Mouse (Mus musculus): ENCODE results near the gene Aimp1. TPM values are rescaled to one million over a fixed set of nuclear protein-coding genes. Genes with fewer than 3 reads are reported as not detected.

Aimp1 gene
- polyA plus RNA-seq, 1 experiment from 2014 or later: 70.6 TPM

DNA sequence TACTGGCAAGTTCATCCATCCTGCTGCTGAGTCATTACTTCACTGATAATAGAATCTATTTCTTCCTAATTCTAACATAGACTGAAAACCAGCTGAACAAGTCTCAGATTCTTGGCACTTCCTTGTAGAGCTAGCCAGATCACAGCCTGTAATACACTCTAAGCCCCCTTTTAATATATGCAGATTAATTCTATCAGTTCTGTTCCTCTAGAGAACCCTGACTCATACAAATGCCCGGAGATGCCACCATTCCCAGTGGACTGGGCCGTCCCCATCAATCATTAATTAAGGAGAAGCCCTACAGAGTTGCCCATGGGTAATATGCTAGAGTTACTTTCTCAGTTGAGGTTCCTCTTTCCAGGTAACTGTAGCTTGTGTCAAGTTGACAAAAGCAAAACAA, 28.2 kb downstream of the Aimp1 start:
- H3K9me3 ChIP-seq (ENCODE audit: low read length): 0 out of 2 replicates have a peak, but pooled peaks cover 3% of the 10 kb centered on the region
- H3K27ac ChIP-seq (ENCODE audit: low read length): no peak overlapping the region
- H3K4me2 ChIP-seq (replicated peaks; ENCODE audit: low read depth, low read length): no peak overlapping the region
- H3K27me3 ChIP-seq (ENCODE audit: insufficient read depth, low read length): no peaks in the 10 kb centered on the region
- no peak overlapping the region for H3K9ac ChIP-seq (replicated peaks; ENCODE audit: low read length)
- peak; percentile 90 for ATAC-seq (ENCODE audit: low FRiP score, low TSS enrichment)
- 69% methylated on average over 2 of the region's 2 CpGs for WGBS
- H3K4me3 ChIP-seq (ENCODE audit: low read length): no peak overlapping the region
- H3K4me1 ChIP-seq (ENCODE audit: insufficient read depth, low read length): no peaks in the 10 kb centered on the region
- peaks cover 21% of the 10 kb centered on the region for H3K36me3 ChIP-seq (ENCODE audit: insufficient read depth, low read length)

DNA sequence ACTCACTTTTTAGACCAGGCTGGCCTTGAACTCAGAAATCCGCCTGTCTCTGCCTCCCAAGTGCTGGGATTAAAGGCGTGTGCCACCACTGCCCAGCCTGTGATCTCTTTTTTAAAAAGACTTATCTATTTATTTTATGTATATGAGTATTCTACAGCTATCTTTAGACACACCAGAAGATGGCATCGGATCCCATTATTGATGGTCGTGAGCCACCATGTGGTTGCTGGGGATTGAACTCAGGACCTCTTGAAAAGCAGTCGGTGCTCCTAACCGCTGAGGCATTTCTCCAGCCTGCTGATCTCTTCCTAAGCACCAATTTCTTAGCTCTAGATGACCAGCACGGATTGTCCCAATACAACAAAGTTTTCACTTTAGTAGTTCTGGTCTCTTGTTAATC, 30.2 kb downstream of the Aimp1 start:
- Histone ChIP-seq H3K4me1 (ENCODE audit: insufficient read depth, low read length) (no peaks in the 10 kb centered on the region), H3K36me3 (ENCODE audit: insufficient read depth, low read length) (peaks cover 5% of the 10 kb centered on the region), H3K4me2 (replicated peaks; ENCODE audit: low read depth, low read length) (no peak overlapping the region), H3K9ac (replicated peaks; ENCODE audit: low read length) (no peak overlapping the region), H3K4me3 (ENCODE audit: low read length) (no peak overlapping the region), H3K27me3 (ENCODE audit: insufficient read depth, low read length) (no peaks in the 10 kb centered on the region), H3K27ac (ENCODE audit: low read length) (no peak overlapping the region), H3K9me3 (ENCODE audit: low read length) (0 out of 2 replicates have a peak, but pooled peaks cover 3% of the 10 kb centered on the region)
- no peak for ATAC-seq (ENCODE audit: low FRiP score, low TSS enrichment)
- WGBS: 90% methylated on average over 7 of the region's 7 CpGs

DNA sequence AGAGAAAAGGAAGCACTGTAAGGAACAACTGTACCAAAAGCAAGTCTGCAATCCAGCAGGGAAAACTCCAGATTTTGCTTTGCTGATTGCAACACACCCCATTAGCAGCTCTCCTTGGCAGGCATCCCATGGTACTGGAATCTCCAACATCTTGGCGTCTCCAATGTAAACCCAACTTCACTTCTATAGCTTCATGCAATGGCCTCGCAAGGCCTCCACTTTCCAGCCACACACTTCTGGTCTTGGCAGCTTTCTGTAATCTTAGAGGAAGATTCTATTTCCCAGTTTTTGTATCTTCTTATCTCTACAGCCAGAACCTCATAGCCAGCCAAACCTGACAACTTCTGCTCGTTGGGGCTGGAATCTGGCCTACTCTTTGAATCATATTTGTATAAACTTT, 32.4 kb downstream of the Aimp1 start:
- 79% methylated on average over 3 of the region's 3 CpGs for WGBS
- no peak overlapping the region for H3K27ac ChIP-seq (ENCODE audit: low read length)
- ATAC-seq (ENCODE audit: low FRiP score, low TSS enrichment): no peak

DNA sequence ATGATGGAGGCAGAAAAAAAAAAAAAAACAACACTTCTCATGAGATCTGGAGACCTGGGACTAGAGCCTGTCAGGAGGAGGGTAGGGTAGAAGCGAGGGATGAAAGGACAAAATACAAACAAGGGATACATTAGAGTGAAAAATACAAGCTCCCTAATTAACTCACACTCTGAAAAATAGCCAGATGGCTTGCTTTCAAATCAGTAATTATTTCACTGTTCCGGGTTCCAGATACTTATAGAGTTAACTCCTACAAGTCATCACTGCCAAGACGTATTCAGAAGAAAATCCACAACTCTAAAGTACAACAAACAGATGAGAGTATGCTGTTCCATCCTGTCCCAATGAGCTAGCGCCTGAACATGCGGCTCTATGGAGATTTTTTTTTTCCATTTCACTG, 34.0 kb downstream of the Aimp1 start:
- H3K9me3 ChIP-seq (ENCODE audit: low read length): 0 out of 2 replicates have a peak, but pooled peaks cover 3% of the 10 kb centered on the region
- H3K27ac ChIP-seq (ENCODE audit: low read length): no peak overlapping the region
- no peaks in the 10 kb centered on the region for H3K36me3 ChIP-seq (ENCODE audit: insufficient read depth, low read length)
- no peak for ATAC-seq (ENCODE audit: low FRiP score, low TSS enrichment)
- no peak overlapping the region for H3K4me3 ChIP-seq (ENCODE audit: low read length)
- H3K9ac ChIP-seq (replicated peaks; ENCODE audit: low read length): no peak overlapping the region
- H3K27me3 ChIP-seq (ENCODE audit: insufficient read depth, low read length): no peaks in the 10 kb centered on the region
- no peaks in the 10 kb centered on the region for H3K4me1 ChIP-seq (ENCODE audit: insufficient read depth, low read length)
- WGBS: 75% methylated on average over 5 of the region's 5 CpGs
- H3K4me2 ChIP-seq (replicated peaks; ENCODE audit: low read depth, low read length): no peak overlapping the region

More for the DNA sequence above, 32.4 kb downstream of the Aimp1 start:
- Histone ChIP-seq H3K36me3 (ENCODE audit: insufficient read depth, low read length) (no peaks in the 10 kb centered on the region), H3K4me1 (ENCODE audit: insufficient read depth, low read length) (no peaks in the 10 kb centered on the region), H3K9ac (replicated peaks; ENCODE audit: low read length) (no peak overlapping the region), H3K4me3 (ENCODE audit: low read length) (no peak overlapping the region), H3K27me3 (ENCODE audit: insufficient read depth, low read length) (no peaks in the 10 kb centered on the region), H3K4me2 (replicated peaks; ENCODE audit: low read depth, low read length) (no peak overlapping the region), H3K9me3 (ENCODE audit: low read length) (0 out of 2 replicates have a peak, but pooled peaks cover 3% of the 10 kb centered on the region)

DNA sequence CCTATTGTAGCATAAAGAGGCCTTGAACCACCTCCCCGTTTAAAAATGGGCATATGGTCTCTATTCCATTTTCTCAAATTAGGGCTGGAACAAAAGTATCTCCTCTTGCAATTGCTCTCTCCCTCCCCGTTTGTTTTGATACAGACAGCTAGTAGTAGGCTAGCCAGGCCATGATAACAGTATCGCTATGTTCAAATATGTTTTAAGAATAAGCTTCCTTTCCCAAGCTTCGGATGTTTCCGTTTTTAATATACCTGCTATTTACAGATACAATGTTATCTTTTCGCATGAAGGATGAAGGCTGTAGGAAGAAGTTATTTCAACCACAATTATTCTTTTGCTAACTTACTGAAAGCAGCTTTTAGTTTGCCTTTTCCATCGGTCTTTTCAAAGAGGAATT, 34.8 kb downstream of the Aimp1 start:
- H3K9ac ChIP-seq (replicated peaks; ENCODE audit: low read length): no peak overlapping the region
- no peaks in the 10 kb centered on the region for H3K4me1 ChIP-seq (ENCODE audit: insufficient read depth, low read length)
- H3K36me3 ChIP-seq (ENCODE audit: insufficient read depth, low read length): no peaks in the 10 kb centered on the region
- 0 out of 2 replicates have a peak, but pooled peaks cover 3% of the 10 kb centered on the region for H3K9me3 ChIP-seq (ENCODE audit: low read length)
- no peak overlapping the region for H3K4me2 ChIP-seq (replicated peaks; ENCODE audit: low read depth, low read length)
- no peak for ATAC-seq (ENCODE audit: low FRiP score, low TSS enrichment)
- H3K4me3 ChIP-seq (ENCODE audit: low read length): no peak overlapping the region
- WGBS: 87% methylated on average over 7 of the region's 7 CpGs
- no peak overlapping the region for H3K27ac ChIP-seq (ENCODE audit: low read length)
- no peaks in the 10 kb centered on the region for H3K27me3 ChIP-seq (ENCODE audit: insufficient read depth, low read length)

DNA sequence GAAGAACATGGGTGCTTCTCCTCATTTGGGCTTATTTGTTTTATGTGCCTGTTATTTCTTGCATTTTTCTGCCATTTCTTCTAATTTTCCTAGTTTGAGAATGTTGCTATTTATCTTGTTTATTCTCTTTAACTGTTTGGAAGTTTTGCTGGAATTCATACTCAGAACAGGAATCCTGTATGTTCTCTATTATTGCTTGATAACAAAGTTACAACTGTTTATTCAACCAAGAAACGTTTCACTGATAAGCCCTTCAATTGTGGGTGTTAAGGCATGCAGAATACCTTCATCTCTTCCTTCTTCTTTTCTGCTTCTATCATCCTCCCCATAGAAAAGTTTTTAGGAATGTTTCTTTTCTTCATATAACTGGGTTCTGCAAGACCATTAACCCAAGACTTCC, 37.4 kb downstream of the Aimp1 start:
- 48% methylated on average over 1 of the region's 1 CpGs for WGBS

DNA sequence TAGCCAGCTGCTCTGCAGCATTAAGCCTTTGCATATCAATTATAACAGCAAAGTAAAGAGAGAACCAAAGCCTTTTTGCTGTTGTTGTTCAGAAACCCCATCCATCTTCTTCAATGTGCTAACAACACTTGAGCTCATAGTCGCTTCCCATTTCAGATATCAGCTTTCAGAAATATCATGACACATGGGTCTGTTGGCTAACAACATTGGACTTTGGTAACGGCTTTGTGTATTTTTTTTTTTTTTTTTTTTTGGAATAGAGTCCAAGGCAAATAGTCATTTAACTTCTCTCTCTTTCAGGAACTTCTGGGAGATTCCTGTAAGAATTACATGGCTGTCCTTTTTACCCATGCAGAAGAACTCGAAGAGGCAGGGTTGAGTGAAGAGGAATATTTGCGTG, 40.1 kb downstream of the Aimp1 start:
- WGBS: 75% methylated on average over 4 of the region's 4 CpGs
- Histone ChIP-seq H3K27me3 (ENCODE audit: insufficient read depth, low read length) (no peaks in the 10 kb centered on the region), H3K9me3 (ENCODE audit: low read length) (no peaks in the 10 kb centered on the region), H3K9ac (replicated peaks; ENCODE audit: low read length) (no peak overlapping the region), H3K4me2 (replicated peaks; ENCODE audit: low read depth, low read length) (no peak overlapping the region), H3K36me3 (ENCODE audit: insufficient read depth, low read length) (no peaks in the 10 kb centered on the region), H3K27ac (ENCODE audit: low read length) (no peak overlapping the region), H3K4me3 (ENCODE audit: low read length) (no peak overlapping the region), H3K4me1 (ENCODE audit: insufficient read depth, low read length) (no peaks in the 10 kb centered on the region)
- ATAC-seq (ENCODE audit: low FRiP score, low TSS enrichment): no peak

More for the DNA sequence above, 37.4 kb downstream of the Aimp1 start:
- H3K27me3 ChIP-seq (ENCODE audit: insufficient read depth, low read length): no peaks in the 10 kb centered on the region
- no peak overlapping the region for H3K4me3 ChIP-seq (ENCODE audit: low read length)
- ATAC-seq (ENCODE audit: low FRiP score, low TSS enrichment): no peak
- H3K4me2 ChIP-seq (replicated peaks; ENCODE audit: low read depth, low read length): no peak overlapping the region
- no peak overlapping the region for H3K27ac ChIP-seq (ENCODE audit: low read length)
- no peaks in the 10 kb centered on the region for H3K36me3 ChIP-seq (ENCODE audit: insufficient read depth, low read length)
- no peak overlapping the region for H3K9ac ChIP-seq (replicated peaks; ENCODE audit: low read length)
- H3K9me3 ChIP-seq (ENCODE audit: low read length): no peaks in the 10 kb centered on the region
- no peaks in the 10 kb centered on the region for H3K4me1 ChIP-seq (ENCODE audit: insufficient read depth, low read length)

DNA sequence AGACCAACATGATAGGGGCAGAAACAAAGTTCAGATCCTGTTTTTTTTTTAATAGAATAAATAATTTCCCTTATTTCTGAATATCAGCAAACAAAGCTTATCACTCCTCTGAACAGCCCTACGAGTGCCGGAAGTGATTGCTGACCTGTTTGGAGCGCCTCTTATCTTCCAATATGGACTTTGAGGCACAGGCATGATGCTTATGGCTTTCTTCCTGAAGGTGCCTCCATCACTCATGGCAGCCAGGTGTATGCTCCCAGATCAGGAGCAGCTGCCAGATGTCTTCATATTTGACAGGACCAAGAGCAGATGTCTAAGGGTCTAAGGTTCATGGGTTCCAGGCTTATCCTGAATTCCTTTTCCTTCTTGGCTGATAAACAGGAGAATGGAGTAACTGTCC, 47.1 kb downstream of the Aimp1 start:
- no peaks in the 10 kb centered on the region for H3K9me3 ChIP-seq (ENCODE audit: low read length)
- WGBS: 97% methylated on average over 3 of the region's 3 CpGs

DNA sequence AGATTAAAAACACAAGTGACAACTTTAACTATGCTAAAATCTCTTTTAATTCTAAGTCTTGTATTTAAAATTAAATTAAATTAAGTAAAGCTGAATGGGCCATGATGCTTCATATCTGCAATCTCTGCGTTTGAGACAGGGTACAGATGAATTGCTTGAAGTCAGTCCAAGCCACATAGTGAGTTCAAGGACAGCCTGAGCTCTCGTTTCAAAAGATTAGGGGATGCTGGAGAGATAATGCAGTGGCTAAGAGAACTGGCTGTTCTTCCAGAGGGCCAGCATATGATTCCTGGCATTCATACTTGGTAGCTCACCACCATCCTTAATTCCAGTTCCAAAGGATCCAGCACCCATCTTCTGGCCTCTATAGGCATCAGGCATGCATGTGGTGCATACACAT, 50.9 kb downstream of the Aimp1 start:
- no peak overlapping the region for H3K9ac ChIP-seq (replicated peaks; ENCODE audit: low read length)
- H3K9me3 ChIP-seq (ENCODE audit: low read length): no peaks in the 10 kb centered on the region
- no peak overlapping the region for H3K27ac ChIP-seq (ENCODE audit: low read length)
- no peak for ATAC-seq (ENCODE audit: low FRiP score, low TSS enrichment)
- 79% methylated on average over 2 of the region's 2 CpGs for WGBS
- H3K4me3 ChIP-seq (ENCODE audit: low read length): no peak overlapping the region
- no peaks in the 10 kb centered on the region for H3K36me3 ChIP-seq (ENCODE audit: insufficient read depth, low read length)
- no peaks in the 10 kb centered on the region for H3K27me3 ChIP-seq (ENCODE audit: insufficient read depth, low read length)
- no peaks in the 10 kb centered on the region for H3K4me1 ChIP-seq (ENCODE audit: insufficient read depth, low read length)
- H3K4me2 ChIP-seq (replicated peaks; ENCODE audit: low read depth, low read length): no peak overlapping the region

More for the DNA sequence above, 47.1 kb downstream of the Aimp1 start:
- Histone ChIP-seq H3K36me3 (ENCODE audit: insufficient read depth, low read length) (no peaks in the 10 kb centered on the region), H3K4me1 (ENCODE audit: insufficient read depth, low read length) (no peaks in the 10 kb centered on the region), H3K4me3 (ENCODE audit: low read length) (no peak overlapping the region), H3K27me3 (ENCODE audit: insufficient read depth, low read length) (no peaks in the 10 kb centered on the region), H3K4me2 (replicated peaks; ENCODE audit: low read depth, low read length) (no peak overlapping the region), H3K9ac (replicated peaks; ENCODE audit: low read length) (no peak overlapping the region), H3K27ac (ENCODE audit: low read length) (no peak overlapping the region)
- ATAC-seq (ENCODE audit: low FRiP score, low TSS enrichment): no peak

DNA sequence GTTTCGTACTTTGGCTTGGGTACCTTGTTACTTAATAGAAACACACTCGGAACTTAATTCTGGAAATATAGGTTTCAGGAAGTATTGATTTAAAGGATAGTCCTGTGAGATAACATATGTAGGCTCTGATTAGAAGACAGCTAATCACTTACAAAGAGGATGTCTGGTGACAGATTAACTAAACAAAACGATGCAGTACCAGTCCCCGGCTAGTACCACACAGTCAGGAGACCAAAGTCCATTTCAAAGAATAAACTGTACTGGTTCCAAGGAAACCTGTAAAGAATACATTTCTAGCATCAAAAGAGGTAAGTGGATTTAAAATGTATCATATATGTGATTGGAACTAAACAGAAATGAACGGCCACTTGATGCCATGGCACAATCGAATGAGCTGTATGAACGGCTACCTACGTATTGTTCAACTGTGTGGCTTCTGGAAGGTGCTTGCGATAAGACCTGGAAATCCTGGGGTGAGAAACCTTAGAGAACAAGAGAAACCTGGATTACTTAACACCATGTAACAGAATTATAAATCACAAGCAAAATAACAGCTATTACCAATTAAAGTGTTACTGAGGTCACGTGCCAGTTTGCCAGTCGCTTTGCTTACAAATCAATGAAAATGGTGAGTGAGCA, 54.5 kb downstream of the Aimp1 start, which contains the start of gene Gimd1:
TSS of gene Gimd1 (plus strand) at position 220 of the 639 bp plus-strand sequence.
- no peaks in the 10 kb centered on the region for H3K36me3 ChIP-seq (ENCODE audit: insufficient read depth, low read length)
- ATAC-seq (ENCODE audit: low FRiP score, low TSS enrichment): no peak

More for the DNA sequence above, 54.5 kb downstream of the Aimp1 start, which contains the start of gene Gimd1:
- H3K27me3 ChIP-seq (ENCODE audit: insufficient read depth, low read length): no peaks in the 10 kb centered on the region
- H3K27ac ChIP-seq (ENCODE audit: low read length): no peak within 1 kb of the TSS
- 87% methylated on average over 11 of the region's 11 CpGs for WGBS
- H3K4me1 ChIP-seq (ENCODE audit: insufficient read depth, low read length): no peaks in the 10 kb centered on the region
- no peak within 1 kb of the TSS for H3K4me2 ChIP-seq (replicated peaks; ENCODE audit: low read depth, low read length)
- no peaks in the 10 kb centered on the region for H3K9me3 ChIP-seq (ENCODE audit: low read length)
- H3K4me3 ChIP-seq (ENCODE audit: low read length): no peak within 1 kb of the TSS
- no peak within 1 kb of the TSS for H3K9ac ChIP-seq (replicated peaks; ENCODE audit: low read length)

Measured in kidney, embryonic 16.5 days (tissue).